Comparison of ENCODE assay signal across 17 mouse cellular contexts in genomic region chr10:71201512-71201911, GRCm38 (mm10). TPM values are rescaled to one million over a fixed set of nuclear protein-coding genes. Genes with fewer than 3 reads are reported as not detected.
"Had no signal": no experiment of that assay in that cellular context is flagged by ENCODE, and none has a peak within 500 bp of the region (broad histone marks: within the 10 kb centered on the region; RNA-seq: fewer than 3 reads in every experiment).

No protein-coding gene starts in this region.

- H3K36me3 ChIP-seq: kidney, embryonic 15.5 days; limb, embryonic 12.5 days; limb, embryonic 15.5 days; midbrain, embryonic 12.5 days; midbrain, embryonic 15.5 days; stomach, embryonic 15.5 days had no signal

- H3K27me3 ChIP-seq: kidney, embryonic 15.5 days; limb, embryonic 12.5 days; limb, embryonic 15.5 days; midbrain, embryonic 12.5 days; midbrain, embryonic 15.5 days; stomach, embryonic 15.5 days had no signal

- DNase-seq: kidney, adult 8-10 months; kidney, postnatal 10 days; kidney, postnatal 36 days; liver, postnatal 0 days; lung, embryonic 14.5 days; retina, postnatal 1 day; right cerebral cortex, postnatal 25 days; spleen, adult 18-20 months; thymus, postnatal 4 days had no signal

- H3K4me1 ChIP-seq: limb, embryonic 15.5 days; midbrain, embryonic 12.5 days; midbrain, embryonic 15.5 days had no signal

- H3K4me3 ChIP-seq: kidney, embryonic 15.5 days; limb, embryonic 12.5 days; limb, embryonic 15.5 days; midbrain, embryonic 12.5 days; midbrain, embryonic 15.5 days; myocyte; stomach, embryonic 15.5 days had no signal

- H3K9me3 ChIP-seq: kidney, embryonic 15.5 days; limb, embryonic 12.5 days; limb, embryonic 15.5 days; midbrain, embryonic 12.5 days; midbrain, embryonic 15.5 days; stomach, embryonic 15.5 days had no signal

RNA-seq across cellular contexts. Expression of gene Bicc1, which starts 42.0 kb away (rescaled TPM):
- total RNA-seq: megakaryocyte, adult 5-6 weeks had no signal
